Mouse (Mus musculus) myocyte (in vitro differentiated cells): ENCODE data around the gene Mpst. TPM values are rescaled to one million over a fixed set of nuclear protein-coding genes. Genes with fewer than 3 reads are reported as not detected.

Experiments used
- H3K27me3 ChIP-seq: one replicate; pipeline ENCODE4 v1.6.1; 2011; ENCODE audit not compliant: control insufficient read depth, insufficient read depth, insufficient read length
- H3K36me3 ChIP-seq: one replicate; pipeline ENCODE4 v1.6.1; 2011; ENCODE audit not compliant: control insufficient read depth, insufficient read depth
- H3K4me2 ChIP-seq: one replicate; pipeline ENCODE4 v1.6.1; 2011; ENCODE audit warnings: low read depth, control low read depth
- H3K4me3 ChIP-seq: one replicate; pipeline ENCODE4 v1.5.1; 2011; ENCODE audit warnings: mild to moderate bottlenecking, control low read depth, moderate library complexity
- H3K79me2 ChIP-seq: one replicate; pipeline ENCODE4 v1.6.1; 2011; ENCODE audit not compliant: control insufficient read depth, insufficient read depth
- H3ac ChIP-seq: one replicate; pipeline ENCODE4 v1.6.1; 2011; ENCODE audit not compliant: control insufficient read depth, insufficient read length
- CEBPB ChIP-seq: IDR thresholded peaks from 2 replicates; pipeline ENCODE4 v1.6.1; 2011; ENCODE audit warnings: mild to moderate bottlenecking, moderate library complexity; ENCODE audit not compliant: poor library complexity, insufficient read depth, severe bottlenecking
- E2F4 ChIP-seq: IDR thresholded peaks from one replicate; pipeline ENCODE4 v1.6.1; 2011; ENCODE audit warnings: mild to moderate bottlenecking, control low read depth, moderate library complexity; ENCODE audit not compliant: insufficient read depth
- MAX ChIP-seq: IDR thresholded peaks from one replicate; pipeline ENCODE4 v1.6.1; 2011; ENCODE audit warnings: low read depth, mild to moderate bottlenecking, control low read depth
- MYOD1 ChIP-seq, 3 experiments: IDR thresholded peaks; one replicate each; pipeline ENCODE4 v1.6.1; 2011; ENCODE audit warnings: control low read depth in 2 of 3, low read depth in 2 of 3, mild to moderate bottlenecking in 2 of 3, moderate library complexity in 1 of 3; ENCODE audit not compliant: insufficient read length in 2 of 3, control insufficient read depth in 1 of 3
- MYOG ChIP-seq, 3 experiments: IDR thresholded peaks; one replicate each; pipeline ENCODE4 v1.6.1; 2011; ENCODE audit warnings: control low read depth in 2 of 3, low read depth in 2 of 3, mild to moderate bottlenecking in 2 of 3; ENCODE audit not compliant: insufficient read length in 2 of 3, control insufficient read depth in 1 of 3, insufficient read depth in 1 of 3
- POLR2A ChIP-seq: IDR thresholded peaks from one replicate; pipeline ENCODE4 v1.6.1; 2011; ENCODE audit warnings: low read depth, mild to moderate bottlenecking, control low read depth, moderate library complexity; ENCODE audit not compliant: insufficient read length
- POLR2AphosphoS2 ChIP-seq: IDR thresholded peaks from one replicate; pipeline ENCODE4 v1.6.1; 2011; ENCODE audit warnings: low read depth, control low read depth; ENCODE audit not compliant: insufficient read length
- REST ChIP-seq: IDR thresholded peaks from one replicate; pipeline ENCODE4 v1.6.1; 2011; ENCODE audit warnings: mild to moderate bottlenecking, control low read depth, moderate library complexity; ENCODE audit not compliant: insufficient read depth, insufficient read length
- SRF ChIP-seq: IDR thresholded peaks from one replicate; pipeline ENCODE4 v1.6.1; 2011; ENCODE audit warnings: low read depth; ENCODE audit not compliant: control insufficient read depth, insufficient read length
- TCF12 ChIP-seq: IDR thresholded peaks from one replicate; pipeline ENCODE4 v1.6.1; 2011; ENCODE audit warnings: mild to moderate bottlenecking, control low read depth; ENCODE audit not compliant: poor library complexity, insufficient read depth, severe bottlenecking
- TCF3 ChIP-seq: IDR thresholded peaks from one replicate; pipeline ENCODE4 v1.6.1; 2011; ENCODE audit warnings: low read depth, control low read depth; ENCODE audit not compliant: insufficient read length
- USF1 ChIP-seq: IDR thresholded peaks from one replicate; pipeline ENCODE4 v1.6.1; 2011; ENCODE audit warnings: low read depth, mild to moderate bottlenecking, control low read depth, moderate library complexity
- polyA plus RNA-seq: library from polyadenylated mRNA; unstranded; fragments of >200 nt; fragmentation: generic; extraction: Trizol; gene quantifications from one replicate; pipeline ENCODE4 v1.2.1, GENCODE M21; 2012; ENCODE audit warnings: missing spikeins

Gene Mpst
- polyA plus RNA-seq, 1 experiment = 77.1 TPM

DNA sequence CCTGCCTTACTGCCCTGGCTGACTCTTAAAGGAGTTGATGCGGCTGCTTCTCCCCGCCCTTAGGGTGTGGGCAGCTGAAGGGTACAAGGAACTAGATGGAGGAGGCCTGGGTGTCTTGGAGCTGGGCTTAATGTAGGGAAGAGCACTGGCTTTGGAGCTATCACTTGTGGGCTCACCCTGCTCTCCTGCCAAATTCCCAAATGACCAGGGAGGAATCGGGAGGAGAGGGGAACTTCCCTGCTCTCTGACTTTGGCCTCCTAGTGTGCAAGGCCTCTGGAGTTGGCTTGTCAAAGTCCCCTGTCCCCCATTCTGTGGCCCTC, 22.9 kb downstream of the Mpst start:
- H3K36me3 ChIP-seq = peaks cover 10% of the 10 kb centered on the region
- peak overlapping the region; percentile 46 for H3K4me3 ChIP-seq
- peak overlapping the region; percentile 90 for H3K4me2 ChIP-seq
- TF ChIP-seq SRF (no peak), USF1 (no peak), MYOG (IDR thresholded peaks at IDR 0.05; ENCODE audit: control insufficient read depth in 1 of 3, insufficient read depth in 1 of 3, insufficient read length in 2 of 3, low read depth in 2 of 3) (no peak), REST (no peak), MAX (no peak), CEBPB (no peak), TCF3 (no peak), TCF12 (no peak), POLR2AphosphoS2 (no peak), POLR2A (no peak), E2F4 (no peak)
- peaks cover 10% of the 10 kb centered on the region for H3K27me3 ChIP-seq
- H3K79me2 ChIP-seq = peaks cover 14% of the 10 kb centered on the region
- H3ac ChIP-seq = peak overlapping the region; percentile 26

GRCm38 (mm10) chr15:78429871-78430622, 23.8 kb downstream of the Mpst start:
- Histone ChIP-seq H3K4me2 (peak overlapping the region; percentile 90), H3ac (no peak overlapping the region), H3K4me3 (peak overlapping the region; percentile 46), H3K27me3 (peaks cover under 1% of the 10 kb centered on the region), H3K36me3 (peaks cover 10% of the 10 kb centered on the region), H3K79me2 (peaks cover 14% of the 10 kb centered on the region)
- TF ChIP-seq POLR2A (no peak), CEBPB (no peak), MYOG (IDR thresholded peaks at IDR 0.05; ENCODE audit: control insufficient read depth in 1 of 3, insufficient read depth in 1 of 3, insufficient read length in 2 of 3, low read depth in 2 of 3) (no peak), TCF12 (no peak), MYOD1 (IDR thresholded peaks at IDR 0.05; ENCODE audit: control insufficient read depth in 1 of 3, insufficient read length in 2 of 3, low read depth in 2 of 3) (no peak), USF1 (no peak), REST (no peak), MAX (no peak), TCF3 (no peak), E2F4 (no peak), POLR2AphosphoS2 (no peak), SRF (no peak)

- Histone ChIP-seq H3ac (no peak overlapping the region), H3K36me3 (peaks cover 10% of the 10 kb centered on the region), H3K79me2 (peaks cover 14% of the 10 kb centered on the region), H3K4me3 (no peak overlapping the region), H3K4me2 (no peak overlapping the region), H3K27me3 (no peaks in the 10 kb centered on the region)
- no peak for TF ChIP-seq TCF12
- TF ChIP-seq MYOG (IDR thresholded peaks at IDR 0.05; ENCODE audit: control insufficient read depth in 1 of 3, insufficient read depth in 1 of 3, insufficient read length in 2 of 3, low read depth in 2 of 3) = no peak
- TF ChIP-seq POLR2A = no peak
- TF ChIP-seq REST = no peak
- no peak for TF ChIP-seq TCF3
- no peak for TF ChIP-seq E2F4
- no peak for TF ChIP-seq SRF
- no peak for TF ChIP-seq POLR2AphosphoS2
- TF ChIP-seq USF1 = no peak
- TF ChIP-seq MYOD1 (IDR thresholded peaks at IDR 0.05; ENCODE audit: control insufficient read depth in 1 of 3, insufficient read length in 2 of 3, low read depth in 2 of 3) = no peak
- no peak for TF ChIP-seq CEBPB
- no peak for TF ChIP-seq MAX
Observed at GRCm38 (mm10) chr15:78430874-78431273, 24.7 kb downstream of the Mpst start.

DNA sequence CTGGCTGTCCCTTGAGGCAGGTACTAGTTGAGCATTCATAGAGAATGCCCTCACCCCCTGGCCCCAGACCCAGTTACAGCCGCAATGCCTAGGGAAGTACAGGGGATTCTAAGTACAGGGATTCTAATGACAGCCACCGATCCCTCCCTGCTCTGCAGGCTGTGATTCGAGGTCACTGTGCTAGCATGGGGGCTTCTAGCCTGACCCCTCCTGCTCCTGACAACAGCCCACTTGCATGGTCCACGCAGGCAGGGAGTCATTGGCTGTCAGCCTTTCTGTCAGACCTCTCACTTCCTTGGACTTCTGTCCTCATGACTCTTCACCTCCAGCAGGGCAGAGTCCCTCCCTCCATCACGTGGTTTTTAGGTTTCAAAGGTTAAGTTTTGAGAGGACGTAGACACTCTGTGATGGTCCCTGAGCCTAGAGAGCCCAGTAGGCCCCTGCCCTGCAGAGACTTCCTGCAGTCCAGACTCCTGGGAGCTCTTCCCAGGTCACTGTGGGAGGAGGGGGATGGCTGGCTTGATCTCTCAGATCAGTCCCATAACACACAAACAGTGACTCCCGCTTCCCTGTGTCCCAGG, 25.4 kb downstream of the Mpst start:
- Histone ChIP-seq H3K79me2 (peaks cover 14% of the 10 kb centered on the region), H3K36me3 (peaks cover 10% of the 10 kb centered on the region), H3K4me2 (no peak overlapping the region), H3K27me3 (no peaks in the 10 kb centered on the region), H3ac (no peak overlapping the region), H3K4me3 (no peak overlapping the region)
- no peak for TF ChIP-seq MAX
- TF ChIP-seq SRF = no peak
- no peak for TF ChIP-seq CEBPB
- TF ChIP-seq TCF3 = no peak
- TF ChIP-seq MYOG (IDR thresholded peaks at IDR 0.05; ENCODE audit: control insufficient read depth in 1 of 3, insufficient read depth in 1 of 3, insufficient read length in 2 of 3, low read depth in 2 of 3) = no peak
- TF ChIP-seq E2F4 = no peak
- TF ChIP-seq POLR2AphosphoS2 = no peak
- no peak for TF ChIP-seq REST
- no peak for TF ChIP-seq USF1
- no peak for TF ChIP-seq POLR2A
- no peak for TF ChIP-seq MYOD1 (IDR thresholded peaks at IDR 0.05; ENCODE audit: control insufficient read depth in 1 of 3, insufficient read length in 2 of 3, low read depth in 2 of 3)
- TF ChIP-seq TCF12 = no peak
